Mouse (Mus musculus): ENCODE results near the gene Cyp2b19. TPM values are rescaled to one million over a fixed set of nuclear protein-coding genes. Genes with fewer than 3 reads are reported as not detected.

The Cyp2b19 gene
- total RNA-seq, 2 experiments from 2014 or later, result not detected

Other genes starting within 250 kb of the Cyp2b19 start
- not detected for gene Nlrp9a, start 222.1 kb upstream of the Cyp2b19 start, total RNA-seq (2021)
- not detected for gene Vmn1r185, start 138.7 kb upstream of the Cyp2b19 start, total RNA-seq (2021)
- not detected for gene Cyp2b23, start 70.7 kb upstream of the Cyp2b19 start, total RNA-seq (2021)
- not detected for gene Cyp2g1, start 51.8 kb downstream of the Cyp2b19 start, total RNA-seq (2021)
- gene Cyp2a5, start 78.2 kb downstream of the Cyp2b19 start, total RNA-seq (2021), result not detected
- not detected for gene Cyp2a22, start 182.2 kb downstream of the Cyp2b19 start, total RNA-seq (2021)

Measured in layer of hippocampus, postnatal 14 days (tissue).